Mouse (Mus musculus) C2C12 (cell line): Measurements from ENCODE around the gene Tom1l2.

ENCODE experiments used
- CEBPB ChIP-seq: IDR thresholded peaks from one replicate; pipeline ENCODE4 v1.6.1; 2011; ENCODE audit warnings: low read depth, mild to moderate bottlenecking, control low read depth, moderate library complexity
- CTCF ChIP-seq: IDR thresholded peaks from one replicate; pipeline ENCODE4 v1.5.1; 2011; ENCODE audit not compliant: control insufficient read depth, insufficient read depth, insufficient read length
- FOSL1 ChIP-seq: IDR thresholded peaks from one replicate; pipeline ENCODE4 v1.8.0; 2011; ENCODE audit warnings: mild to moderate bottlenecking, low read length; ENCODE audit not compliant: poor library complexity, insufficient read depth, severe bottlenecking
- MAX ChIP-seq: IDR thresholded peaks from one replicate; pipeline ENCODE4 v1.6.1; 2011; ENCODE audit warnings: mild to moderate bottlenecking, control low read depth
- MYOD1 ChIP-seq: IDR thresholded peaks from one replicate; pipeline ENCODE4 v1.6.1; 2011; ENCODE audit warnings: low read depth; ENCODE audit not compliant: control insufficient read depth, insufficient read length
- MYOG ChIP-seq: IDR thresholded peaks from one replicate; pipeline ENCODE4 v1.6.1; 2011; ENCODE audit not compliant: control insufficient read depth, insufficient read length; ENCODE audit errors: extremely low read depth
- USF1 ChIP-seq: IDR thresholded peaks from one replicate; pipeline ENCODE4 v1.6.1; 2011; ENCODE audit warnings: low read depth, mild to moderate bottlenecking, control low read depth, moderate library complexity

DNA sequence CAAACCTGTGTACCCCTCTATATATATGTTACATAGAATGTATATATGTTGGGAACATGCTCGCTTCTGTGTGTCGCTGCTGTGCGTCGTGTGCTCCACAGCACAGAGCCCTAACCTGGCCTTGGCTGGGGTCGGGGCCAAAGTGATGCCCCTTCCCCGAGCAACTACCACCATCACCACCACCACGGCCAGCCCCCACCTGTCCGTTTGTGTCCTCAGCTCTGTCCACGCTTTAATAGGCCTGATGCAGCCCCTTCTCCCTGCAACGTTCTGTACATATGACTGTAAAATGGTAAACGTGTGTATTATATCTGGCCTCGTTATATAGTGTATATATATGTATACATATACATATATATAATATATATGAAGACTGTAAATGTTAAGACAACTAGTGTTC is 154.1 kb downstream of the Tom1l2 start:
- TF ChIP-seq FOSL1 (no peak), CTCF (no peak), MYOD1 (no peak), MAX (no peak), MYOG (no peak), USF1 (no peak), CEBPB (no peak)
